Mouse (Mus musculus) brain, adult 10 weeks (tissue): ENCODE results near the gene Mrpl23. TPM values are rescaled to one million over a fixed set of nuclear protein-coding genes. Genes with fewer than 3 reads are reported as not detected.

Experiments
- polyA plus RNA-seq: library from polyadenylated mRNA; stranded (reverse); fragments of 350-450 nt; fragmentation: Illumina TruSeq; extraction: RNeasy Lipid Tissue Mini Kit (QIAGEN cat#74804); gene quantifications from one replicate; pipeline ENCODE4 v1.2.3, GENCODE M21; 2015; ENCODE audit warnings: low read depth, low replicate concordance

Mrpl23 gene
- polyA plus RNA-seq, result 78.7 TPM

DNA sequence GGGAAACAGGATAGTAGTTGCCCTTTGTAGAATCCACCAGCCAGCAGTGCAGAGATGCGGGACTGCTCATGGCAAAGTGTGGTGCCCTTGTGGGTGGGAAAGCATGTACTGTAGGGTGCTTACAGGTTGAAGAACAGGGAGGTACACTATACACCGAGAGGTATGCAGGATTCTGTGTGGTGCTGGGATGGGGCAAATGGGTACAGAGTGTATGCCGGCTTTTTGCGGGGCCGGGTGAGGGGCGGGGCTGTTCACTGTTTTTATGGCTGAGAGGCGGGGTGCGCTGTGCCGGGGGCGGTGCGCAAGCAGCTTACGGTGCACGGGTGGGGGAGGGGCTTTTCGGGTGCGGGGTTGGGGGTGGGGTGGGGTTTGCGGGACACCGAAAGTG is at the start of gene Mrpl23:
Gene Mrpl23 (plus strand): TSS at position 16 of the 388 bp plus-strand sequence.

DNA sequence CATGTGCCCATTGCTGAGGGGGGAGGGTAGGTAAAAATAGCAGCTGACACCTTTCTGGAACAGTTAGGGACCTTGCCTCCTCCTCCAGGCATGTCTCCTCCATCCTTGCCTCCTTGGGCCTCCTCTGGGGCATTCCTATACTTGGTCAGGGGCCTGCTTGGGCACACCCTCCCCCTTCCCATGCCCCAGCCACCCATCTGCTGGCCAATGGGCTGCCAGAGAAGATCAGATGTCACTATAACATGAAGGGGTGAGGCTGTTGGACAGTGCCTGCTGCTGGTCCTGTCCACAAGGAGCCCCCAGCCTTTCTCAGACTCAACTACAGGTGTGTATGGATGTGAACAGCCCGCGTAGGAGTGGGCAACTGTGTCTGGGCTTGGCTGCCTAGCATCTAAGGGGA is 33.9 kb upstream of the Mrpl23 start, which contains the start of gene Tnnt3:
Gene Tnnt3 (plus strand): TSS at position 262 of the 400 bp plus-strand sequence.

Other genes starting within 250 kb of the Mrpl23 start
- not detected for gene Krtap5-1, start 235.6 kb upstream of the Mrpl23 start, polyA plus RNA-seq
- not detected for gene Krtap5-4, start 229.1 kb upstream of the Mrpl23 start, polyA plus RNA-seq
- 36.7 TPM for gene Ifitm10, start 158.9 kb upstream of the Mrpl23 start, polyA plus RNA-seq
- gene Gm49369, start 150.0 kb upstream of the Mrpl23 start, polyA plus RNA-seq, result not detected
- gene Ctsd, start 144.6 kb upstream of the Mrpl23 start, polyA plus RNA-seq, result 492 TPM
- gene Syt8, start 97.8 kb upstream of the Mrpl23 start, polyA plus RNA-seq, result not detected
- 1.9 TPM for gene Tnni2, start 90.9 kb upstream of the Mrpl23 start, polyA plus RNA-seq
- 6.2 TPM for gene Lsp1, start 71.9 kb upstream of the Mrpl23 start, polyA plus RNA-seq
- gene Tnnt3, start 33.9 kb upstream of the Mrpl23 start, polyA plus RNA-seq, result 2.0 TPM
- gene Igf2, start 134.1 kb downstream of the Mrpl23 start, polyA plus RNA-seq, result 60.1 TPM
- gene Gm49394, start 137.3 kb downstream of the Mrpl23 start, polyA plus RNA-seq, result not detected
- gene Ins2, start 210.7 kb downstream of the Mrpl23 start, polyA plus RNA-seq, result not detected